Mouse (Mus musculus): Measurements from ENCODE around the gene Stxbp1.

DNA sequence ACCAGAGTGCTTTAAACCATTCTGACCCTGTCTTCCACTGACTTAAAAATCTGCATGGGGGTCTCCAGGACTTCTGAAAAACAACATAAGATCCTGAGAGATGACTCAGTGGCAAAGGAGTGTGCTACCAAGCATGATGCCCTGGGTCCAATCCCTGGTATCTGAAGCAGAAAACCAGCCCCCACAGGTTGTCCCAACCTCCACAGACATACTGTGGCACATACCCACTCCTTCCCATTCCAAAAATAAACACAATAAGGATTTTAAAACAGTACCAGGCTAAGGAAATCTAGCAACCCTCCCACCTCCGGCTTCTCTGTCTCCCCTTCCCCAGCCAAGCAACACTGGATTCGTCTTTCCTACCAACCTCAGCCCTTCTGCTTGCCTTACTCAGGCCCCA is 7.8 kb downstream of the Stxbp1 start:
- TF ChIP-seq CTCF (IDR thresholded peaks at IDR 0.05; ENCODE audit: low read depth): no peak
- no peak for TF ChIP-seq EP300 (optimal IDR thresholded peaks at IDR 0.05)
